Mouse (Mus musculus): ENCODE results near the gene Ifnab. TPM values are rescaled to one million over a fixed set of nuclear protein-coding genes. Genes with fewer than 3 reads are reported as not detected.
A peak's percentile ranks its signal among the peaks of the same experiment; 100 is the strongest.

Ifnab gene
- polyA plus RNA-seq, 1 experiment from 2014 or later: not detected

DNA sequence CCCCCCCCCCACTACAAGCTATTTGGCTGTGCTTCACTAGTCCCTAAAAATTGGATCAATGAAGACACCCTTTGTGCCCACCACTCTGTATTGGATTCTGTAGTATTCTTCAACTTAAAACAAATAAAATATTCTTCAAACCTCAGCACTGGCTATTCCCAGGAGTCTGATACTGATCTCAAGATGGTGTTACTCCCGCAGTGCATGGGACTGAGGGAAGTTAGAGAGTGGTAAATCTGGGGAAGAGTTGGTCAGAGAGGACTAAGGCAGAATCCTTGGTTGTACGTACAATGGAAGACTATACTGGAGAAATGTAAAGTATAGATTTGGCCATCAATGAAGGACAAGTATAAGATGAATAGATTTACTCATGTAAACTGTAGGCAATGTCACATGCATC lies 48.6 kb downstream of the Ifnab start:
- Histone ChIP-seq H3K9ac (ENCODE audit: low read length) (no peak overlapping the region), H3K36me3 (ENCODE audit: control insufficient read depth, insufficient read depth, low read length) (no peaks in the 10 kb centered on the region), H3K27ac (ENCODE audit: low read depth, low read length) (no peak overlapping the region), H3K9me3 (ENCODE audit: control insufficient read depth, low read length) (no peaks in the 10 kb centered on the region), H3K4me2 (ENCODE audit: low read depth) (no peak overlapping the region), H3K4me1 (ENCODE audit: control insufficient read depth, insufficient read depth, low read length) (no peaks in the 10 kb centered on the region), H3K27me3 (ENCODE audit: control insufficient read depth, insufficient read depth, low read length) (no peaks in the 10 kb centered on the region), H3K4me3 (ENCODE audit: low read depth, low read length) (no peak overlapping the region)
- DNase-seq (ENCODE audit: low spot score) (no peak), ATAC-seq (ENCODE audit: insufficient read depth, low FRiP score, low TSS enrichment) (no peak)
- 35% methylated on average over 2 of the region's 2 CpGs for WGBS

DNA sequence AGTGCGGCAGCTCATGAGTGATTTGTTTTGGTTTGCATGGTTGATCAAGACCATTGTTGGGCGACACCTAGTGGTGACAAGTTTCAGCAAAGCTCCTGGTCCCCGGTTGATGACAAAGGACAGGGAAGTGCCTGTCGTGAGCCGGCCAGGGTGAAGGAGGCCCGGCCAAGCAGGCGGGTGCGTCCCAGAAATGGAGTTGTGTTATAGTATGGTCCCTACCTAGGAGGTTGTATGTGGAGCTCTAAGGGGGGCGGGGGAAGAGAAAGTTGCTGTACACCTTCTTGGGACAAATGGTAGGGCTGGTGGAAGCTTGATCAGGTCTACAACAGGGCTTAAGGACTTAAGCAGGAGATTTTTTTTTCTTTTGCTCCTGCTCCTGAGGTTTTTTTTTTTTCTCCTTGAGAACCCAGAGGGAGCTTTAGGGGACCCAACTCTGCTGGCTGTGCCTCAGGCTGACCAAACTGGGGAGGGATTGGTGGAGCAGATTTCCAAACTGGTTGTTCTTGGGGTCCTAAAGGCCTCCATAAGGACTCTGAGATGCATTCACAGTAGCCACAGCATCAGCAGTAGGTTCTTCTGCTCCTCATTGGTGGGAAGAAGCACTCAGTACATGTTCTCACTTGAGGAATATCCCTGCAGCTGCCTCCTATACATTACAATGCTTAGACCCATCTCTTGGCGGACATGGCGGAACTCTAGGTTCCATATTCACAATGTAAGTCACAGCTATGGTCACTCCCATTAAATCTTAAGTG lies 49.9 kb downstream of the Ifnab start:
- H3K4me3 ChIP-seq (ENCODE audit: low read depth, low read length): no peak overlapping the region

DNA sequence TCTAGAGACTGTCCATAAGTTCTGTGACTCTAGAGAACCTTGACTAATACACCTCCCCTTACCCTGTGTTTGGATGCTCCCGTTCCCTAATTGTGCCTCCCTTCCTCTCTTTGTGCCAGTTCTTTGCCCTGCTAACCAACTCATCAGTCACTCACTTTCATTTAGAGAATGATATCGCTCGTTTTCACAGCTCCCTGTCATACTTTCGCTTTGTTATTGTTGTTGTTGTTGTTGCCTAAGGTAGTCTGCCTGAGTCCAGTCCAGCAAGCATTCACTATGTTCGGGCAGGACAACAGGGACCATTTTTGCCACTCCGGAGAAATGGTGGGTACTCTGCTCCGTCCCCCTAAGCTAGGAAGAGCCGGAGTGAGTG lies 50.5 kb downstream of the Ifnab start:
- DNase-seq (ENCODE audit: low spot score): no peak
- Histone ChIP-seq H3K9me3 (ENCODE audit: control insufficient read depth, low read length) (no peaks in the 10 kb centered on the region), H3K4me3 (ENCODE audit: low read depth, low read length) (no peak overlapping the region), H3K27ac (ENCODE audit: low read depth, low read length) (no peak overlapping the region), H3K36me3 (ENCODE audit: control insufficient read depth, insufficient read depth, low read length) (no peaks in the 10 kb centered on the region), H3K4me1 (ENCODE audit: control insufficient read depth, insufficient read depth, low read length) (no peaks in the 10 kb centered on the region), H3K27me3 (ENCODE audit: control insufficient read depth, insufficient read depth, low read length) (no peaks in the 10 kb centered on the region), H3K4me2 (ENCODE audit: low read depth) (no peak overlapping the region), H3K9ac (ENCODE audit: low read length) (no peak overlapping the region)
- 69% methylated on average over 8 of the region's 8 CpGs for WGBS
- ATAC-seq (ENCODE audit: insufficient read depth, low FRiP score, low TSS enrichment): no peak

More for the DNA sequence above, 49.9 kb downstream of the Ifnab start:
- DNase-seq (ENCODE audit: low spot score): peak; percentile 87
- Histone ChIP-seq H3K4me1 (ENCODE audit: control insufficient read depth, insufficient read depth, low read length) (no peaks in the 10 kb centered on the region), H3K27ac (ENCODE audit: low read depth, low read length) (no peak overlapping the region), H3K36me3 (ENCODE audit: control insufficient read depth, insufficient read depth, low read length) (no peaks in the 10 kb centered on the region), H3K4me2 (ENCODE audit: low read depth) (no peak overlapping the region), H3K9ac (ENCODE audit: low read length) (no peak overlapping the region), H3K9me3 (ENCODE audit: control insufficient read depth, low read length) (no peaks in the 10 kb centered on the region), H3K27me3 (ENCODE audit: control insufficient read depth, insufficient read depth, low read length) (no peaks in the 10 kb centered on the region)
- WGBS: 22% methylated on average over 11 of the region's 11 CpGs
- ATAC-seq (ENCODE audit: insufficient read depth, low FRiP score, low TSS enrichment): peak; percentile 95

Other genes starting within 250 kb of the Ifnab start
- gene Ifnb1, start 168.6 kb downstream of the Ifnab start, polyA plus RNA-seq (2014; fragmentation: Nextera tagmentation; extraction: Ambion mirVana): not detected in 2 replicates
- not detected in 2 replicates for gene Ifna15, start 133.1 kb downstream of the Ifnab start, polyA plus RNA-seq (2014; fragmentation: Nextera tagmentation; extraction: Ambion mirVana)
- not detected in 2 replicates for gene Ifna14, start 119.6 kb downstream of the Ifnab start, polyA plus RNA-seq (2014; fragmentation: Nextera tagmentation; extraction: Ambion mirVana)
- not detected in 2 replicates for gene Ifna9, start 99.0 kb downstream of the Ifnab start, polyA plus RNA-seq (2014; fragmentation: Nextera tagmentation; extraction: Ambion mirVana)
- gene Ifna12, start 88.0 kb downstream of the Ifnab start, polyA plus RNA-seq (2014; fragmentation: Nextera tagmentation; extraction: Ambion mirVana): not detected in 2 replicates
- gene C87499, start 56.9 kb downstream of the Ifnab start, polyA plus RNA-seq (2014; fragmentation: Nextera tagmentation; extraction: Ambion mirVana): not detected in 2 replicates
- gene Ifna13, start 46.9 kb downstream of the Ifnab start, polyA plus RNA-seq (2014; fragmentation: Nextera tagmentation; extraction: Ambion mirVana): not detected in 2 replicates
- gene Ifna16, start 14.4 kb downstream of the Ifnab start, polyA plus RNA-seq (2014; fragmentation: Nextera tagmentation; extraction: Ambion mirVana): not detected in 2 replicates
- not detected in 2 replicates for gene Ifna2, start 7.4 kb downstream of the Ifnab start, polyA plus RNA-seq (2014; fragmentation: Nextera tagmentation; extraction: Ambion mirVana)
- 1.9 and 2.1 TPM in 2 replicates for gene Gm26566, start 30.4 kb upstream of the Ifnab start, polyA plus RNA-seq (2014; fragmentation: Nextera tagmentation; extraction: Ambion mirVana)
- 151 and 152 TPM in 2 replicates for gene Klhl9, start 31.1 kb upstream of the Ifnab start, polyA plus RNA-seq (2014; fragmentation: Nextera tagmentation; extraction: Ambion mirVana)
- 0.53 TPM in 1 of 2 replicates, not detected in the other for gene Gm13271, start 63.5 kb upstream of the Ifnab start, polyA plus RNA-seq (2014; fragmentation: Nextera tagmentation; extraction: Ambion mirVana)
- not detected in 2 replicates for gene Gm13283, start 68.8 kb upstream of the Ifnab start, polyA plus RNA-seq (2014; fragmentation: Nextera tagmentation; extraction: Ambion mirVana)
- 0.31 and 0.46 TPM in 2 replicates for gene Gm13290, start 82.5 kb upstream of the Ifnab start, polyA plus RNA-seq (2014; fragmentation: Nextera tagmentation; extraction: Ambion mirVana)
- gene Gm13289, start 85.6 kb upstream of the Ifnab start, polyA plus RNA-seq (2014; fragmentation: Nextera tagmentation; extraction: Ambion mirVana): not detected in 2 replicates
- gene Gm13272, start 88.5 kb upstream of the Ifnab start, polyA plus RNA-seq (2014; fragmentation: Nextera tagmentation; extraction: Ambion mirVana): not detected in 2 replicates
- not detected in 2 replicates for gene Ifnz, start 90.8 kb upstream of the Ifnab start, polyA plus RNA-seq (2014; fragmentation: Nextera tagmentation; extraction: Ambion mirVana)
- gene Gm13276, start 94.3 kb upstream of the Ifnab start, polyA plus RNA-seq (2014; fragmentation: Nextera tagmentation; extraction: Ambion mirVana): not detected in 2 replicates
- gene Gm13277, start 97.3 kb upstream of the Ifnab start, polyA plus RNA-seq (2014; fragmentation: Nextera tagmentation; extraction: Ambion mirVana): not detected in 2 replicates
- not detected in 2 replicates for gene Gm13278, start 100.2 kb upstream of the Ifnab start, polyA plus RNA-seq (2014; fragmentation: Nextera tagmentation; extraction: Ambion mirVana)
- gene Gm13275, start 103.1 kb upstream of the Ifnab start, polyA plus RNA-seq (2014; fragmentation: Nextera tagmentation; extraction: Ambion mirVana): not detected in 2 replicates
- gene Gm13279, start 106.0 kb upstream of the Ifnab start, polyA plus RNA-seq (2014; fragmentation: Nextera tagmentation; extraction: Ambion mirVana): not detected in 2 replicates
- 0.19 TPM in 1 of 2 replicates, not detected in the other for gene Gm13285, start 108.3 kb upstream of the Ifnab start, polyA plus RNA-seq (2014; fragmentation: Nextera tagmentation; extraction: Ambion mirVana)
- gene Gm13287, start 111.9 kb upstream of the Ifnab start, polyA plus RNA-seq (2014; fragmentation: Nextera tagmentation; extraction: Ambion mirVana): not detected in 2 replicates
- not detected in 2 replicates for gene Gm13288, start 114.2 kb upstream of the Ifnab start, polyA plus RNA-seq (2014; fragmentation: Nextera tagmentation; extraction: Ambion mirVana)
- not detected in 2 replicates for gene Ifna7, start 124.9 kb upstream of the Ifnab start, polyA plus RNA-seq (2014; fragmentation: Nextera tagmentation; extraction: Ambion mirVana)
- not detected in 2 replicates for gene Ifna11, start 128.6 kb upstream of the Ifnab start, polyA plus RNA-seq (2014; fragmentation: Nextera tagmentation; extraction: Ambion mirVana)
- not detected in 2 replicates for gene Ifna6, start 136.1 kb upstream of the Ifnab start, polyA plus RNA-seq (2014; fragmentation: Nextera tagmentation; extraction: Ambion mirVana)
- gene Ifna5, start 144.2 kb upstream of the Ifnab start, polyA plus RNA-seq (2014; fragmentation: Nextera tagmentation; extraction: Ambion mirVana): not detected in 2 replicates
- not detected in 2 replicates for gene Ifna4, start 150.5 kb upstream of the Ifnab start, polyA plus RNA-seq (2014; fragmentation: Nextera tagmentation; extraction: Ambion mirVana)
- not detected in 2 replicates for gene Ifna1, start 158.7 kb upstream of the Ifnab start, polyA plus RNA-seq (2014; fragmentation: Nextera tagmentation; extraction: Ambion mirVana)
- gene Ifne, start 188.8 kb upstream of the Ifnab start, polyA plus RNA-seq (2014; fragmentation: Nextera tagmentation; extraction: Ambion mirVana): not detected in 2 replicates

All from neural tube, embryonic 11.5 days (tissue).